In the genomic region with DNA sequence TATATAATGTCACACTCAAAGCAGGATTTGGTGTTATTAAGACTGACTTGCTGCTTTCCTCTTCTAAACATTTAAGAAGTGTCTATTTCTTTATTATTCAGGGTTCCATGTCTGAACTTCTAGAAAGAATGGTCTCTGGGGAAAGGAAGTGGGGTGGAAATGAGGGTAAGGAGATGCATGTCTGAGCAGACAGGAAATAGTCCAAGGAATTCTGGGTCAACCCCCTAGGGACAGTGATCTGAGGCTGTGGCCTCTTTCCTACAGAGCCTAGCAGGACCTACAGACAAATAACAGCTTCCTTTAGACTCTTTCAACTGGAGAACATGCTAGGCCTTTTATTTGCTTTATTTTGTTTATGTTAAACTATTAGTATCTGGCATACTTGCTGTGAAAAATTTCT, we compare ENCODE assay signal across 18 mouse cellular contexts.
A peak's percentile ranks its signal among the peaks of the same experiment; 100 is the strongest.
DNase-seq lines count a peak whose midpoint lies in the region; ATAC-seq and TF ChIP-seq lines count a peak whose summit lies in the region.
"Had no signal": no experiment of that assay in that cellular context is flagged by ENCODE, and none has a peak within 500 bp of the region (broad histone marks: within the 10 kb centered on the region; RNA-seq: fewer than 3 reads in every experiment).

No protein-coding gene starts in this region.

- H3K27me3 ChIP-seq in kidney, adult 2 months (replicated peaks; ENCODE audit: control insufficient read depth, insufficient read depth, low read length) = no peaks in the 10 kb centered on the region
- no peaks in the 10 kb centered on the region for H3K27me3 ChIP-seq in kidney, embryonic 15.5 days
- H3K27me3 ChIP-seq in kidney, postnatal 0 days (ENCODE audit: insufficient read depth, low read length) = no peaks in the 10 kb centered on the region
- no peaks in the 10 kb centered on the region for H3K27me3 ChIP-seq in liver, embryonic 12.5 days (replicated peaks)
- H3K27me3 ChIP-seq in midbrain, embryonic 14.5 days (ENCODE audit: control insufficient read depth, insufficient read depth, low read length) = no peaks in the 10 kb centered on the region
- H3K27me3 ChIP-seq: forebrain, embryonic 12.5 days; hindbrain, embryonic 12.5 days; limb, embryonic 13.5 days had no signal

- DNase-seq in gastrocnemius, postnatal 14 days = peak; percentile 7
- no peak for DNase-seq in gastrocnemius, postnatal 36 days
- DNase-seq in kidney, adult 2 months = peak; percentile 62
- DNase-seq in kidney, postnatal 0 days (ENCODE audit: low spot score) = peak; percentile 61
- DNase-seq in midbrain, embryonic 14.5 days = no peak
- DNase-seq: adrenal gland, postnatal 36 days; cerebellum, adult 11-12 months; cerebellum, postnatal 25 days; gastrocnemius, postnatal 10 days; retina, postnatal 1 day had no signal

- ATAC-seq in kidney, embryonic 15.5 days (replicated peaks; ENCODE audit: low FRiP score) = no peak
- peak; percentile 29 for ATAC-seq in CD4-positive, CD25-positive, alpha-beta regulatory T cell, adult 4 months
- no peak for ATAC-seq in kidney, postnatal 0 days (replicated peaks; ENCODE audit: low FRiP score, low read depth)
- no peak for ATAC-seq in liver, embryonic 12.5 days
- ATAC-seq in midbrain, embryonic 14.5 days (ENCODE audit: low FRiP score, low TSS enrichment) = no peak

- no peak for TF ChIP-seq POLR2A in kidney, adult 2 months (IDR thresholded peaks at IDR 0.05; ENCODE audit: low read depth, low read length)

- no peak overlapping the region for H3K4me2 ChIP-seq in kidney, embryonic 15.5 days
- no peak overlapping the region for H3K4me2 ChIP-seq in kidney, postnatal 0 days (ENCODE audit: low read length)
- no peak overlapping the region for H3K4me2 ChIP-seq in liver, embryonic 12.5 days
- no peak overlapping the region for H3K4me2 ChIP-seq in midbrain, embryonic 14.5 days (ENCODE audit: low read length)
- H3K4me2 ChIP-seq: forebrain, embryonic 12.5 days; hindbrain, embryonic 12.5 days; limb, embryonic 13.5 days; midbrain, embryonic 11.5 days had no signal

- H3K9me3 ChIP-seq in kidney, embryonic 15.5 days (replicated peaks) = no peaks in the 10 kb centered on the region
- no peaks in the 10 kb centered on the region for H3K9me3 ChIP-seq in kidney, postnatal 0 days (replicated peaks; ENCODE audit: low read length)
- H3K9me3 ChIP-seq in liver, embryonic 12.5 days (replicated peaks) = no peaks in the 10 kb centered on the region
- no peaks in the 10 kb centered on the region for H3K9me3 ChIP-seq in midbrain, embryonic 14.5 days (ENCODE audit: control insufficient read depth, low read length)
- H3K9me3 ChIP-seq: forebrain, embryonic 12.5 days; limb, embryonic 13.5 days had no signal

- no peak overlapping the region for H3K27ac ChIP-seq in kidney, adult 2 months (ENCODE audit: insufficient read depth, low read depth, low read length)
- no peak overlapping the region for H3K27ac ChIP-seq in kidney, embryonic 15.5 days
- H3K27ac ChIP-seq in kidney, postnatal 0 days = no peak overlapping the region
- no peak overlapping the region for H3K27ac ChIP-seq in liver, embryonic 12.5 days
- no peak overlapping the region for H3K27ac ChIP-seq in midbrain, embryonic 14.5 days (replicated peaks; ENCODE audit: low read depth, low read length)
- H3K27ac ChIP-seq: forebrain, embryonic 12.5 days; hindbrain, embryonic 12.5 days; limb, embryonic 13.5 days; liver, embryonic 14.5 days had no signal

- intact Hi-C loops in gastrocnemius, postnatal 14 days (cut with DNase I; ENCODE audit: low total_unique reads) = no loop called here
- intact Hi-C loops in gastrocnemius, postnatal 36 days (cut with DNase I) = no loop called here

- no peaks in the 10 kb centered on the region for H3K36me3 ChIP-seq in kidney, adult 2 months (ENCODE audit: control insufficient read depth, insufficient read depth, low read length)
- H3K36me3 ChIP-seq in kidney, embryonic 15.5 days = 0 out of 2 replicates have a peak, but pooled peaks cover 3% of the 10 kb centered on the region
- no peaks in the 10 kb centered on the region for H3K36me3 ChIP-seq in kidney, postnatal 0 days (ENCODE audit: insufficient read depth, low read length)
- no peaks in the 10 kb centered on the region for H3K36me3 ChIP-seq in liver, embryonic 12.5 days
- H3K36me3 ChIP-seq in midbrain, embryonic 14.5 days (ENCODE audit: control insufficient read depth, insufficient read depth, low read length) = no peaks in the 10 kb centered on the region
- H3K36me3 ChIP-seq: forebrain, embryonic 12.5 days; hindbrain, embryonic 12.5 days; limb, embryonic 13.5 days had no signal

- no peak for TF ChIP-seq CTCF in kidney, adult 2 months (conservative IDR thresholded peaks at IDR 0.05; ENCODE audit: insufficient read depth, insufficient read length, low read depth, low read length)
- TF ChIP-seq CTCF in kidney, postnatal 0 days (IDR thresholded peaks at IDR 0.05; ENCODE audit: low read depth) = no peak

- H3K4me1 ChIP-seq in kidney, adult 2 months (ENCODE audit: control insufficient read depth, insufficient read depth, low read length) = no peaks in the 10 kb centered on the region
- no peaks in the 10 kb centered on the region for H3K4me1 ChIP-seq in kidney, embryonic 15.5 days
- no peaks in the 10 kb centered on the region for H3K4me1 ChIP-seq in kidney, postnatal 0 days (replicated peaks; ENCODE audit: insufficient read depth, low read length)
- H3K4me1 ChIP-seq in liver, embryonic 12.5 days = no peaks in the 10 kb centered on the region
- H3K4me1 ChIP-seq in midbrain, embryonic 14.5 days (ENCODE audit: control insufficient read depth, insufficient read depth, low read length) = no peaks in the 10 kb centered on the region
- H3K4me1 ChIP-seq: forebrain, embryonic 12.5 days; hindbrain, embryonic 12.5 days; limb, embryonic 13.5 days had no signal

- H3K9ac ChIP-seq in kidney, embryonic 15.5 days = no peak overlapping the region
- no peak overlapping the region for H3K9ac ChIP-seq in kidney, postnatal 0 days (ENCODE audit: low read depth, low read length)
- H3K9ac ChIP-seq in liver, embryonic 12.5 days = no peak overlapping the region
- no peak overlapping the region for H3K9ac ChIP-seq in midbrain, embryonic 14.5 days (replicated peaks; ENCODE audit: low read length)
- H3K9ac ChIP-seq: forebrain, embryonic 12.5 days; hindbrain, embryonic 12.5 days; limb, embryonic 13.5 days; liver, embryonic 14.5 days had no signal

- H3K4me3 ChIP-seq in kidney, adult 2 months (ENCODE audit: insufficient read depth, low read depth, low read length) = no peak overlapping the region
- H3K4me3 ChIP-seq in kidney, embryonic 15.5 days (replicated peaks) = no peak overlapping the region
- H3K4me3 ChIP-seq in kidney, postnatal 0 days (replicated peaks; ENCODE audit: low read depth, low read length) = no peak overlapping the region
- no peak overlapping the region for H3K4me3 ChIP-seq in liver, embryonic 12.5 days
- H3K4me3 ChIP-seq in midbrain, embryonic 14.5 days (replicated peaks; ENCODE audit: low read depth, low read length) = no peak overlapping the region
- H3K4me3 ChIP-seq: forebrain, embryonic 12.5 days; hindbrain, embryonic 12.5 days; limb, embryonic 13.5 days had no signal

Comparison
In these comparisons a context has a peak if more than half of its experiments do, and no peak if none do; other contexts are left out.
1. DNase-seq: peak in gastrocnemius, postnatal 14 days (single experiment), kidney, adult 2 months (single experiment) and kidney, postnatal 0 days (single experiment); none in gastrocnemius, postnatal 36 days (0 of 2) and midbrain, embryonic 14.5 days (single experiment).